Mouse (Mus musculus) induced T-regulatory cell, adult 2 months (primary cell): ENCODE data around the gene Carns1.

Experiments used
- DNase-seq: peaks from one replicate; pipeline ENCODE4 v3.0.0-alpha.2; 2012; ENCODE audit warnings: low read depth

Gene Carns1

GRCm38 (mm10) chr19:4149764-4150461, 25.4 kb downstream of the Carns1 start:
- no peak for DNase-seq

GRCm38 (mm10) chr19:4149283-4149682, 26.0 kb downstream of the Carns1 start:
- DNase-seq = peak; percentile 44

GRCm38 (mm10) chr19:4148819-4149218, 26.5 kb downstream of the Carns1 start:
- no peak for DNase-seq

- DNase-seq = peak; percentile 95
These were observed 26.8 kb downstream of the Carns1 start, which contains the start of gene Coro1b for GRCm38 (mm10) chr19:4148491-4148806. Coro1b (plus strand) TSS chr19:4148619.

- DNase-seq = no peak
These were observed 27.3 kb downstream of the Carns1 start for GRCm38 (mm10) chr19:4147782-4148490.

- no peak for DNase-seq
These were observed 28.3 kb downstream of the Carns1 start for GRCm38 (mm10) chr19:4147022-4147405.

- no peak for DNase-seq
These were observed 28.8 kb downstream of the Carns1 start for GRCm38 (mm10) chr19:4146366-4147021.

GRCm38 (mm10) chr19:4145936-4146335, 29.3 kb downstream of the Carns1 start:
- DNase-seq = no peak

GRCm38 (mm10) chr19:4144550-4145498, 30.5 kb downstream of the Carns1 start:
- DNase-seq = no peak

GRCm38 (mm10) chr19:4143759-4144268, 31.5 kb downstream of the Carns1 start, which contains the start of gene Cabp4:
Cabp4 (minus strand) TSS chr19:4144033.
- no peak for DNase-seq

- no peak for DNase-seq
These were observed 32.7 kb downstream of the Carns1 start for GRCm38 (mm10) chr19:4142416-4143173.

GRCm38 (mm10) chr19:4140147-4140546, 35.1 kb downstream of the Carns1 start:
- DNase-seq = no peak

- no peak for DNase-seq
These were observed 35.8 kb downstream of the Carns1 start, which contains the start of gene Gpr152 for GRCm38 (mm10) chr19:4139446-4139845. Gpr152 (plus strand) TSS chr19:4139787.

- DNase-seq = peak; percentile 65
These were observed 37.4 kb downstream of the Carns1 start for GRCm38 (mm10) chr19:4137913-4138312.

- DNase-seq = peak; percentile 72
These were observed 38.8 kb downstream of the Carns1 start for GRCm38 (mm10) chr19:4136463-4136862.

GRCm38 (mm10) chr19:4135963-4136345, 39.3 kb downstream of the Carns1 start:
- DNase-seq = peak; percentile 76

GRCm38 (mm10) chr19:4135229-4135962, 39.9 kb downstream of the Carns1 start:
- DNase-seq = peak; percentile 61

- DNase-seq = no peak
These were observed 40.9 kb downstream of the Carns1 start for GRCm38 (mm10) chr19:4134354-4134753.

GRCm38 (mm10) chr19:4131768-4132167, 43.5 kb downstream of the Carns1 start:
- no peak for DNase-seq

GRCm38 (mm10) chr19:4131075-4131474, 44.2 kb downstream of the Carns1 start:
- DNase-seq = no peak
